Mouse (Mus musculus) hindbrain, embryonic 11.5 days (tissue): ENCODE data around the gene Klb. TPM values are rescaled to one million over a fixed set of nuclear protein-coding genes. Genes with fewer than 3 reads are reported as not detected.
A peak's percentile ranks its signal among the peaks of the same experiment; 100 is the strongest.

Source experiments
- ATAC-seq: fragments of 200-750 bp; cut with Nextera tagmentation; 2 replicates; pipeline ENCODE4 v1.8.0; 2017; ENCODE audit warnings: mild to moderate bottlenecking, moderate TSS enrichment, moderate library complexity; ENCODE audit not compliant: low FRiP score
- DNase-seq: peaks from one replicate; pipeline ENCODE4 v3.0.0-alpha.2; 2015; ENCODE audit warnings: low spot score
- H3K27ac ChIP-seq: fragments of 300-500 bp; sonication (generic); 2 replicates; pipeline ENCODE4 v1.5.1; 2014; ENCODE audit warnings: mild to moderate bottlenecking, low read depth, low read length
- H3K27me3 ChIP-seq: fragments of 300-500 bp; sonication (generic); 2 replicates; pipeline ENCODE4 v1.6.1; 2014; ENCODE audit warnings: mild to moderate bottlenecking, low read length, moderate library complexity, mixed read lengths; ENCODE audit not compliant: control insufficient read depth, insufficient read depth
- H3K36me3 ChIP-seq: fragments of 300-500 bp; sonication (generic); 2 replicates; pipeline ENCODE4 v1.6.1; 2014; ENCODE audit warnings: mild to moderate bottlenecking, low read length, moderate library complexity, mixed read lengths; ENCODE audit not compliant: control insufficient read depth, insufficient read depth
- H3K4me1 ChIP-seq: fragments of 300-500 bp; sonication (generic); replicated peaks from 2 replicates; pipeline ENCODE4 v1.6.1; 2014; ENCODE audit warnings: low read length, mixed read lengths; ENCODE audit not compliant: control insufficient read depth, insufficient read depth
- H3K4me2 ChIP-seq: fragments of 300-500 bp; sonication (generic); replicated peaks from 2 replicates; pipeline ENCODE4 v1.6.1; 2014; ENCODE audit warnings: mild to moderate bottlenecking, low read depth, low read length
- H3K4me3 ChIP-seq: fragments of 300-500 bp; sonication (generic); 2 replicates; pipeline ENCODE4 v1.5.1; 2014; ENCODE audit warnings: low read depth, low read length
- H3K9ac ChIP-seq: fragments of 300-500 bp; sonication (generic); 2 replicates; pipeline ENCODE4 v1.6.1; 2014; ENCODE audit warnings: low read depth, low read length
- H3K9me3 ChIP-seq: fragments of 300-500 bp; sonication (generic); 2 replicates; pipeline ENCODE4 v1.6.1; 2016; ENCODE audit warnings: low read length; ENCODE audit not compliant: control insufficient read depth
- WGBS: fragments of 180-500 bp; shearing (Covaris S2); extraction: QIAGEN DNeasy Blood & Tissue Kit; methylation state at CpG from one replicate; pipeline ENCODE4 v1.1.7; 2014; 5-methylcytosine and 5-hydroxymethylcytosine counted together
- polyA plus RNA-seq: library from polyadenylated mRNA; unstranded; fragments of >200 nt; fragmentation: Nextera tagmentation; extraction: Ambion mirVana; gene quantifications from 2 replicates; pipeline ENCODE4 v1.2.1, GENCODE M21; 2014

Gene Klb
- polyA plus RNA-seq, 1 experiment from 2014 or later: not detected

GRCm38 (mm10) chr5:65354097-65354496 is 6.0 kb downstream of the Klb start:
- Histone ChIP-seq H3K4me3 (no peak overlapping the region), H3K9ac (no peak overlapping the region), H3K27ac (no peak overlapping the region), H3K36me3 (no peaks in the 10 kb centered on the region), H3K9me3 (no peaks in the 10 kb centered on the region), H3K27me3 (no peaks in the 10 kb centered on the region), H3K4me1 (no peaks in the 10 kb centered on the region), H3K4me2 (no peak overlapping the region)
- WGBS: 96% methylated on average over 3 of the region's 3 CpGs
- no peak for ATAC-seq
- no peak for DNase-seq

- no peak overlapping the region for H3K4me2 ChIP-seq
- 75% methylated on average over 5 of the region's 5 CpGs for WGBS
- no peak overlapping the region for H3K27ac ChIP-seq
- ATAC-seq: no peak
- no peaks in the 10 kb centered on the region for H3K9me3 ChIP-seq
- no peaks in the 10 kb centered on the region for H3K27me3 ChIP-seq
- DNase-seq: no peak
- no peak overlapping the region for H3K4me3 ChIP-seq
- H3K36me3 ChIP-seq: no peaks in the 10 kb centered on the region
- no peaks in the 10 kb centered on the region for H3K4me1 ChIP-seq
- no peak overlapping the region for H3K9ac ChIP-seq
Measured at GRCm38 (mm10) chr5:65354985-65355384, 6.9 kb downstream of the Klb start.

DNA sequence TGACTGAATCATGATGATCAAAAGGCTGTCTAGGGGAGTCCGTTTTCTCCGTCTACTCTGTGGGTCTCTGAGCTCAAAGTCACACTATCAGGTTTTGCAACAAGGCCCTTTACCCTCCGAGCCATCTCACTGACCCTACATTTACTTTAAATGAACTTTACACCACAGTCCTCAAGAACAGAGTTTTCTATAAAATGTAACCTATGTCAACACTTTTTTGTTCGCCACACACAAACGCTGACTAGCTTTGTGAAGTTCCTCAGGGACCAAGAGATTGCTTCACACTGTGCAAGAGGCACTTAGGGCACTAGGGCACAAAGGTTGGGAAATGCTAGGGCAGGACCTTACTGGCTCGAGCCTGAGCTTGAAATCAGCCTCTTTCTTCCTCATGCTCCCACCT is 8.7 kb downstream of the Klb start:
- no peak for ATAC-seq
- no peak overlapping the region for H3K4me2 ChIP-seq
- H3K9ac ChIP-seq: no peak overlapping the region
- no peak overlapping the region for H3K27ac ChIP-seq
- no peaks in the 10 kb centered on the region for H3K9me3 ChIP-seq
- 80% methylated on average over 6 of the region's 6 CpGs for WGBS
- H3K27me3 ChIP-seq: no peaks in the 10 kb centered on the region
- DNase-seq: no peak
- no peaks in the 10 kb centered on the region for H3K36me3 ChIP-seq
- H3K4me1 ChIP-seq: no peaks in the 10 kb centered on the region
- H3K4me3 ChIP-seq: no peak overlapping the region

DNA sequence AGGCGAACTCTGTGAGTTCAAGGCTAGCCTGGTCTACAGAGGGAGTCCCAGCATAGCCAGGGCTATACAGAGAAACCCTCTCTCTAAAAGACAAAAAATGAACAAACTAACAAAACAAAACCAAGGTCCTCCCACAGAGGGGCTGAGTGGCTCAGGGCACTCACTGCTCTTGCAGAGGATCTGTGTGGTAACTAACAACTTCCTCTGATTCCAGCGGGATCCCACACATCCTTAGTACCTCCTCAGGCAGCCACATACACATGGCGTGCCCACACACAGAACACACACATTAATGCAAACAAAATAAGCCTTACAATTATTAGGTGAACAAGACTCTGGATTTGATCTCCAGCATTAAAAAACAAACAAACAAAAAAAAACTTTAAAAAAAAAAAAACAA is 9.7 kb downstream of the Klb start:
- Histone ChIP-seq H3K4me1 (no peaks in the 10 kb centered on the region), H3K4me2 (no peak overlapping the region), H3K27ac (no peak overlapping the region), H3K9me3 (no peaks in the 10 kb centered on the region), H3K36me3 (no peaks in the 10 kb centered on the region), H3K4me3 (no peak overlapping the region), H3K27me3 (no peaks in the 10 kb centered on the region), H3K9ac (no peak overlapping the region)
- WGBS: 91% methylated on average over 3 of the region's 3 CpGs
- no peak for DNase-seq
- no peak for ATAC-seq

GRCm38 (mm10) chr5:65367837-65368236 is 19.7 kb downstream of the Klb start:
- ATAC-seq: no peak

GRCm38 (mm10) chr5:65371551-65371950 is 23.4 kb downstream of the Klb start:
- ATAC-seq (no peak), DNase-seq (no peak)
- no peak overlapping the region for H3K4me3 ChIP-seq
- no peaks in the 10 kb centered on the region for H3K27me3 ChIP-seq
- H3K9ac ChIP-seq: no peak overlapping the region
- H3K27ac ChIP-seq: no peak overlapping the region
- no peaks in the 10 kb centered on the region for H3K36me3 ChIP-seq
- 94% methylated on average over 7 of the region's 7 CpGs for WGBS
- no peak overlapping the region for H3K4me2 ChIP-seq
- no peaks in the 10 kb centered on the region for H3K4me1 ChIP-seq
- no peaks in the 10 kb centered on the region for H3K9me3 ChIP-seq

More at GRCm38 (mm10) chr5:65367837-65368236, 19.7 kb downstream of the Klb start:
- Histone ChIP-seq H3K4me1 (no peaks in the 10 kb centered on the region), H3K36me3 (no peaks in the 10 kb centered on the region), H3K9ac (no peak overlapping the region), H3K4me2 (no peak overlapping the region), H3K4me3 (no peak overlapping the region), H3K9me3 (no peaks in the 10 kb centered on the region), H3K27me3 (no peaks in the 10 kb centered on the region), H3K27ac (no peak overlapping the region)
- WGBS: 92% methylated on average over 11 of the region's 11 CpGs
- no peak for DNase-seq

GRCm38 (mm10) chr5:65374746-65375145 is 26.6 kb downstream of the Klb start:
- H3K4me1 ChIP-seq: no peaks in the 10 kb centered on the region
- no peak overlapping the region for H3K4me3 ChIP-seq
- H3K4me2 ChIP-seq: no peak overlapping the region
- H3K9me3 ChIP-seq: no peaks in the 10 kb centered on the region
- H3K9ac ChIP-seq: no peak overlapping the region
- ATAC-seq (no peak), DNase-seq (no peak)
- no peaks in the 10 kb centered on the region for H3K36me3 ChIP-seq
- H3K27ac ChIP-seq: no peak overlapping the region
- no peaks in the 10 kb centered on the region for H3K27me3 ChIP-seq
- 86% methylated on average over 7 of the region's 7 CpGs for WGBS

DNA sequence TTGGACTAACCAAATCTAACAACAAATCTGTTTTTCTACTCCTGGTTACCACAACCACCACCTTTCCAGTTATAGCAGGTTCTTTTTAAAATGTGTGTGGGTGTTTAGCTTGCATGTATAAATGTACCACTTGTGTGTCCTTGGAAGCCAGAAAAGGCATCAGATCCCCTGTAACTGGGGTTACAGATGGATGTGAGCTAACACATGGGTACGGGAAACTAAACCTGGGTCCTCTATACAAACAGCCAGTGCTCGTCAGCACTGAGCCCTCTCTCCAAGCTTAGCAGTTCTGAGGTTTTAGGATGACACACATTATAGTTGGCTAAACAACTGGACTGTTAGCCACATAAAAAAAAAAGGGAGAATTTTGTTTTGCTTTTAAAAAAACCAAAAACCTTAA is 37.6 kb downstream of the Klb start:
- DNase-seq (no peak), ATAC-seq (no peak)
- peaks cover 6% of the 10 kb centered on the region; the same call in 1 of the 2 replicates for H3K36me3 ChIP-seq
- WGBS: 81% methylated on average over 2 of the region's 2 CpGs
- no peak overlapping the region for H3K4me3 ChIP-seq
- H3K4me2 ChIP-seq: no peak overlapping the region
- H3K4me1 ChIP-seq: 0 out of 2 replicates have a peak, but pooled peaks cover 4% of the 10 kb centered on the region
- no peak overlapping the region for H3K9ac ChIP-seq
- H3K27ac ChIP-seq: no peak overlapping the region
- H3K9me3 ChIP-seq: no peaks in the 10 kb centered on the region
- H3K27me3 ChIP-seq: no peaks in the 10 kb centered on the region

DNA sequence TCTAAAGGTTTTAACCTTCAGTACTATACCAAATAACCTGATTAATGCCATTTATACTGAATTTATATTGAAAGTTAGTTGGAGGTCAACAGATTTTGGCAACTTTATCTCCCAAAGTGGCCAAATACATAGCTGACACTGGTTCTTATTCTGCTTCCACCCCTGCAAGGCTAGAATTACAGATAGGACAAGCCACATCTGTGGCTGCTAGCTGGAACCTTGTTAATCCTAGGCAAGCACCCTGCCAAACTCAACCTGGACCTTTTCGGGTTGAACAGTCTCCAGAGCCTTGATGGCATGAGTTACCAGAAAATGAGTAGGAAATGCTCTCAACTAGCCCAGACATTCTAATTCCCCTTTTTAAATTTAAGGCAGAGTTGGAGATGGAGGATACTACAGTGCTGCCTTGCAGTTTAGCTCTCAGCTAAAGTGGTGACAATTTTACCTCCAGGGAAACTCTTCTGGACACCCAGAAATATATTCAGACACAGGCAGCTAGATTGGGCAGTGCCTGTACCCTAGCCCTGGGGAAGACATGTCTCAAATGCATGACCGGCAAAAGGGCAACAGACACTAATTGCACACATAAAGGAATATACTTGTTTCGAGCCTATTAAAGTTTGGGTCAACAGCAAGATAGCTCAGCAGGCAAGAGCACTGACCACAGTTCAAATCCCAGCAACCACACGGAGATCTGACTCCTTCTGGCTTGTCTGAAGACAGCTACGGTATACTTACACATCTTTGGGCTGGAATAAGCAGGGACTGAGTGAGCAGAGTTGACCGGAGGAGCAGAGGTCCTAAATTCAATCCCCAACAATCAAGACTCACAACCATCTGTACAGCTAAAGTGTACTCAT is 39.1 kb downstream of the Klb start:
- H3K9ac ChIP-seq: no peak overlapping the region
- 82% methylated on average over 6 of the region's 6 CpGs for WGBS
- H3K9me3 ChIP-seq: no peaks in the 10 kb centered on the region
- DNase-seq (peak; percentile 10), ATAC-seq (no peak)
- 0 out of 2 replicates have a peak, but pooled peaks cover 4% of the 10 kb centered on the region for H3K4me1 ChIP-seq
- H3K36me3 ChIP-seq: peaks cover 6% of the 10 kb centered on the region; the same call in 1 of the 2 replicates
- H3K4me2 ChIP-seq: no peak overlapping the region
- no peak overlapping the region for H3K4me3 ChIP-seq
- H3K27me3 ChIP-seq: no peaks in the 10 kb centered on the region
- H3K27ac ChIP-seq: no peak overlapping the region
